Mouse (Mus musculus): ENCODE data around the gene Eif2s3y. TPM values are rescaled to one million over a fixed set of nuclear protein-coding genes. Genes with fewer than 3 reads are reported as not detected.

Gene Eif2s3y
- 32.1 and 36.3 TPM in 2 replicates for polyA plus RNA-seq (2014; fragmentation: Nextera tagmentation; extraction: Ambion mirVana)

- Histone ChIP-seq H3K27ac (ENCODE audit: low read depth, low read length) (no peak within 1 kb of the TSS), H3K27me3 (ENCODE audit: control insufficient read depth, insufficient read depth, low read length) (no peaks in the 10 kb centered on the region), H3K4me2 (peak within 1 kb of the TSS; percentile 40; the same call in 1 of the 2 replicates), H3K9ac (ENCODE audit: low read depth, low read length) (no peak within 1 kb of the TSS), H3K36me3 (ENCODE audit: control insufficient read depth, insufficient read depth, low read length) (no peaks in the 10 kb centered on the region), H3K4me1 (ENCODE audit: control insufficient read depth, insufficient read depth, low read length) (no peaks in the 10 kb centered on the region), H3K4me3 (ENCODE audit: low read depth, low read length) (peak within 1 kb of the TSS; percentile 39), H3K9me3 (replicated peaks; ENCODE audit: control insufficient read depth, low read length) (no peaks in the 10 kb centered on the region)
- peak; percentile 87; the same call in 1 of the 2 replicates for ATAC-seq (replicated peaks; ENCODE audit: insufficient number of reproducible peaks, low FRiP score, low TSS enrichment)
- 39% methylated on average over 21 of the region's 31 CpGs for WGBS (ENCODE audit: insufficient replicate concordance)
Observed at GRCm38 (mm10) chrY:1009882-1010751, at the start of gene Eif2s3y. TSS of gene Eif2s3y (plus strand) at chrY:1010543.

Small RNA genes within 50 kb of the gene (microRNA-seq; reads per million reads assigned to microRNA genes)
- gene Gm47281 (ENCODE audit: borderline number of aligned reads), result not detected

Other genes starting within 250 kb of the Eif2s3y start
- not detected in 2 replicates for gene Zfy1, start 213.1 kb upstream of the Eif2s3y start, polyA plus RNA-seq (2014; fragmentation: Nextera tagmentation; extraction: Ambion mirVana)
- not detected in 2 replicates for gene Uba1y, start 191.9 kb upstream of the Eif2s3y start, polyA plus RNA-seq (2014; fragmentation: Nextera tagmentation; extraction: Ambion mirVana)
- 9.1 and 10.7 TPM in 2 replicates for gene Kdm5d, start 112.8 kb upstream of the Eif2s3y start, polyA plus RNA-seq (2014; fragmentation: Nextera tagmentation; extraction: Ambion mirVana)
- 8.6 and 9.4 TPM in 2 replicates for gene Uty, start 235.2 kb downstream of the Eif2s3y start, polyA plus RNA-seq (2014; fragmentation: Nextera tagmentation; extraction: Ambion mirVana)

Measured in heart, embryonic 11.5 days (tissue).